Mouse (Mus musculus) midbrain, embryonic 10.5 days (tissue): Measurements from ENCODE around the gene Cytip. TPM values are rescaled to one million over a fixed set of nuclear protein-coding genes. Genes with fewer than 3 reads are reported as not detected.

Source experiments
- DNase-seq: peaks from one replicate; pipeline ENCODE4 v3.0.0-alpha.2; 2017; ENCODE audit warnings: low spot score
- H3K27ac ChIP-seq: fragments of 300-500 bp; sonication (generic); replicated peaks from 2 replicates; pipeline ENCODE4 v1.5.1; 2016; ENCODE audit warnings: mild to moderate bottlenecking
- H3K27me3 ChIP-seq: fragments of 300-500 bp; sonication (generic); 2 replicates; pipeline ENCODE4 v1.6.1; 2016; ENCODE audit warnings: low read depth, mild to moderate bottlenecking; ENCODE audit not compliant: poor library complexity, severe bottlenecking
- H3K36me3 ChIP-seq: fragments of 300-500 bp; sonication (generic); 2 replicates; pipeline ENCODE4 v1.6.1; 2016; ENCODE audit warnings: mild to moderate bottlenecking, moderate library complexity
- H3K4me1 ChIP-seq: fragments of 300-500 bp; sonication (generic); 2 replicates; pipeline ENCODE4 v1.6.1; 2016
- H3K4me3 ChIP-seq: fragments of 300-500 bp; sonication (generic); 2 replicates; pipeline ENCODE4 v1.5.1; 2016; ENCODE audit warnings: mild to moderate bottlenecking, moderate library complexity
- H3K9me3 ChIP-seq: fragments of 300-500 bp; sonication (generic); replicated peaks from 2 replicates; pipeline ENCODE4 v1.6.1; 2016; ENCODE audit warnings: mild to moderate bottlenecking
- WGBS: fragments of 180-500 bp; shearing (Covaris S2); methylation state at CpG from one replicate; pipeline ENCODE4 v1.1.7; 2016; 5-methylcytosine and 5-hydroxymethylcytosine counted together
- polyA plus RNA-seq: library from polyadenylated mRNA; unstranded; fragments of >200 nt; fragmentation: Nextera tagmentation; extraction: Ambion mirVana; gene quantifications from 2 replicates; pipeline ENCODE4 v1.2.1, GENCODE M21; 2016

Gene Cytip
- polyA plus RNA-seq, 1 experiment from 2014 or later, result 0.06 TPM

DNA sequence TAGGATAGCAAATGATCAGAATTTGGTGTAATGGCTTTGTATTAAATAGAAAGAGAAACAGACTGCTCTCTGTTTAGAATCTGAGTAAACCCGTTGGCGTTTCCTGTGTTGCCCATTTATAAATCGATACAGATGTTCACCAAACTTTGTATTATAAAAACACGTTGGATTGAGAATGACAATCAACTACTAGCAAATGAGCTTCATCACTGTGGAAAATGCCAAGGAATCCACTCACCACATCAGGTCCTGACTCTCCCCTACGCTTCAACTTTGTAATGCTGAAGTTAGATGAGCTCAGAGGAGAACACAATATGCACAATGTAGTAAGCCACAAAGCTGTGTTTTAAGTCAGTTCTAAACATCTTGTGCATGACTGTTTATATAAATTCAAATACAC, 36.8 kb downstream of the Cytip start:
- Histone ChIP-seq H3K36me3 (no peaks in the 10 kb centered on the region), H3K4me3 (no peak overlapping the region), H3K4me1 (no peaks in the 10 kb centered on the region), H3K27me3 (no peaks in the 10 kb centered on the region), H3K9me3 (no peaks in the 10 kb centered on the region), H3K27ac (no peak overlapping the region)
- WGBS, result 94% methylated on average over 5 of the region's 5 CpGs
- DNase-seq, result no peak

DNA sequence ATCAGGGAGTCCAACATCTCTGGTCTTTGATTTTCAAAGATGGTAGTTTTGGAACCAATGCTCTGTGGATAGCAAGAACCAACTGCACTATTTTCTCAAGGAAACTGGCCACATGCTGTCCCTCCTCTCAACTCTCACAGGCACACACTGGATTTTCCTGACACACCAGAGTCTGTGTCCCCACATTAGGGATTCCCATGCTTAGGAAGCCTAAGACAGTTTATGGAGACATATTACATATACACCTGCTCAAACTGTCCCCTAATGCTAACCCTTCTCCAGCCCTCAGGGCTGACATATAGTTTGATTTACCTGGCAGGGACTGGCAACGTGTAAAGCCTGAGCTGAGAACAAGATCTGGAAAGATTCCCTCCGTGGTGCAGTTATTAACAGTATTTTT, 37.2 kb downstream of the Cytip start:
- no peak for DNase-seq
- WGBS, result 87% methylated on average over 2 of the region's 2 CpGs
- no peaks in the 10 kb centered on the region for H3K9me3 ChIP-seq
- no peak overlapping the region for H3K4me3 ChIP-seq
- H3K27ac ChIP-seq, result no peak overlapping the region
- no peaks in the 10 kb centered on the region for H3K27me3 ChIP-seq
- H3K36me3 ChIP-seq, result no peaks in the 10 kb centered on the region
- no peaks in the 10 kb centered on the region for H3K4me1 ChIP-seq

DNA sequence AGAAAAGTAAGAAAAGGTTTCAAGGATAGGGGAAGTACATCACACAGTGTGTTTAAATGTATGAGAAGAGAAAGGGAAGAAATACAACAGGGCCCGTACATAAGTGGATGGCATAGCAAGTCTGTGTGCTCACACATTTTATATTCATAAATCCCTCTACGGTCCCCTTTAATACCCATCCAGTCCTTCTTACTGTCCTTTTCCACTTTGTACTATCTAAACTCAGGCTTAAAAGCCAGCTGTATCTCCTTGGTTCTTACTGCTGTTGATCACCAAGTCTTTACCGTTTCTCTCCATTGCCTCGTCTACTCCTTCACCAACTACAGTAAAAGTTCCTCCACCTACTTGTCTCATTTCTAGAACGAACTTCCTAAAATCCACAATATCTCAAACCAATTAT, 37.9 kb downstream of the Cytip start:
- no peaks in the 10 kb centered on the region for H3K4me1 ChIP-seq
- no peaks in the 10 kb centered on the region for H3K9me3 ChIP-seq
- no peaks in the 10 kb centered on the region for H3K27me3 ChIP-seq
- 95% methylated on average over 5 of the region's 5 CpGs for WGBS
- H3K27ac ChIP-seq, result no peak overlapping the region
- no peak overlapping the region for H3K4me3 ChIP-seq
- H3K36me3 ChIP-seq, result no peaks in the 10 kb centered on the region
- no peak for DNase-seq

DNA sequence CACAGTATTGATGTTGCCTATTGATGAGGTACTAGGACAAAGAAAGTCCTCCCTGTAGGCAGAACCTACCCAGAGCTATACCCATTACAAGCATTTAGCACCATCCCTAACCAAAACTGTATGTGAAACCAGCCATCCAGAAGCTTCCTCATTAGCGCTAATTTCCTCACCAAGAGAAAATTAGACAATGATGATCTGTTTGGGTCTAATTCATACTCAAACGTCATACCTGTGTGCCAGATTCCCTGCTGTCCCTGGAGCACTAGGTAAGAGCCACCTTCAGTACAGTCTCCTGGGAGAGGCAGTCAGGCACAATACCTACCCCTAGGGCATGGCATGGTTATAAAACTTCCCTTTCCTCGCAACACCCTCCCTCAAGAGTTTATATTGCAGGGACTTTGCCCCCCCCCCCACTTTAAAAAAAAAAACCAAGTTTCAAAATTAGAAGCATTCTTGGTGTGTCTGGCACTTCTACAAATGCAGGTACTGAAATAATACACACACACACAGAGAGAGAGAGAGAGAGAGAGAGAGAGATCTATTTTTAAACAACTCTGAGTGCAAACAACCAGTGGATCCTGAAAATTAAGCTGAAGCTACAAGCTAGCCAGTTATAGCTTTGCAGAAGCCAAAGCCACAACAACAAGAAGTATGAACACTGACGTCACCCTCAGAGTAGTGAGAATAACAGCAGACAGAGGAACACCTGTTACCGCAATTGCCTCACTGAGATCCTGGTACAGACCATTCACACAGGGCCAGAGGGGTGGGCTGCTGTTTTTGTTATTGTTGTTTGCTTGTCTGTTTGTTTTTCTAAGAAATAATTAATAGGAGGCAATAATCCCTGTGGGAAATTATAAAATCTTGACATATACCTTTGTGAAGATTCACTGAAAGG, 38.6 kb downstream of the Cytip start:
- Histone ChIP-seq H3K9me3 (no peaks in the 10 kb centered on the region), H3K27me3 (no peaks in the 10 kb centered on the region), H3K4me3 (no peak overlapping the region), H3K27ac (no peak overlapping the region), H3K36me3 (no peaks in the 10 kb centered on the region), H3K4me1 (no peaks in the 10 kb centered on the region)
- WGBS, result 87% methylated on average over 5 of the region's 5 CpGs
- DNase-seq, result no peak

DNA sequence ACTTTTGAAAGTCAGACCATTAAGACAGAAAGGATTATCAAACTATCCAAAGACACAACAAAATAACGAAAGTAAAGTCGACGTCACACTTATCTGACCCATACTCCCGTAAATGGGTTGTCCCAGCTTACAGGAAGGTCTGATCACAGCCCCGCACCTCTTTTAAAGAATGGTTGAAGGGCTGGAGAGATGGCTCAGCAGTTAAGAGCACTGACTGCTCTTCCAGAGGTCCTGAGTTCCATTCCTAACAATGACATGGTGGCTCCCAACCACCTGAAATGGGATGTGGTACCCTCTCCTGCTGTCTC, 39.3 kb downstream of the Cytip start:
- H3K9me3 ChIP-seq, result no peaks in the 10 kb centered on the region
- no peaks in the 10 kb centered on the region for H3K36me3 ChIP-seq
- no peaks in the 10 kb centered on the region for H3K4me1 ChIP-seq
- no peaks in the 10 kb centered on the region for H3K27me3 ChIP-seq
- no peak overlapping the region for H3K27ac ChIP-seq
- DNase-seq, result no peak
- H3K4me3 ChIP-seq, result no peak overlapping the region
- 92% methylated on average over 5 of the region's 5 CpGs for WGBS

DNA sequence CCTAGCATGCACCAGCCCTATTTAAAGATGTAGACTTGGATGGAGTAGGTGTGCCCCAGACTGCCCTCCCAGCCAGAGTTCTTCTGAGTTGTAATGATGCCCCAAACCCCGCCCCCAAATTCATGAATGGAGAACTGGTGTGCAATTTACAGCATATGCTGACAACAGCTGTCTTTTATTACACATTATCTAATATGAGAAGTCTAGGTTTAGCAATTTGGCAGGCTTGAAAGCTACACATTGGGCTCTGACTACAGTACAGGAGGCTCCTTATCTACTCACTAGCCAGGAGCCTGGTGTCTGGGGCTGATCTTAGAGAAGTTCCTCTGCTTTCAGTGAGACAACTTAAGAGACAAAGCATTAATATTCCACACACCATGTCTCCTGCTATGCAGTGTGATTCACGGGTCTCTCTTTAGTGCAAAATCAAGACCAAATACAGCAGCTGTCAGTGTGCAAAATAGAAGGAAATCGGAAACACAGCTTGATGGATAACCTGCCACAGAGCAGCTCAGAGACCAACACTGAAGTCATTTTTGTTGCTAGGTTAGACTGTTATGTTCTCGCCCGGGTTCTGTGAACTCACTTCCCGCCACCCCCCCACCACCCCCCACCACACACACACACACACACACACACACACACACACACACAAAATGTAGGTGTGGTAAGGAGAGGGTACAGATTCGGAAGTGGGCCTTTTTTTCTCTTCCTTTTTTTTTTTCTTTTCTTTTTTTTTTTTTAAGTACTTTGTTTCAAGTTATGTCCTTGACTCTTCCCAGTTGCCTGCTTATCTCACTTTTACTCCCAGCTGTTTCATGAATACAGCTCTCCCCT, 39.8 kb downstream of the Cytip start:
- no peaks in the 10 kb centered on the region for H3K27me3 ChIP-seq
- H3K4me3 ChIP-seq, result no peak overlapping the region
- 89% methylated on average over 7 of the region's 7 CpGs for WGBS
- no peak for DNase-seq
- H3K36me3 ChIP-seq, result no peaks in the 10 kb centered on the region
- no peaks in the 10 kb centered on the region for H3K9me3 ChIP-seq
- no peak overlapping the region for H3K27ac ChIP-seq
- no peaks in the 10 kb centered on the region for H3K4me1 ChIP-seq

DNA sequence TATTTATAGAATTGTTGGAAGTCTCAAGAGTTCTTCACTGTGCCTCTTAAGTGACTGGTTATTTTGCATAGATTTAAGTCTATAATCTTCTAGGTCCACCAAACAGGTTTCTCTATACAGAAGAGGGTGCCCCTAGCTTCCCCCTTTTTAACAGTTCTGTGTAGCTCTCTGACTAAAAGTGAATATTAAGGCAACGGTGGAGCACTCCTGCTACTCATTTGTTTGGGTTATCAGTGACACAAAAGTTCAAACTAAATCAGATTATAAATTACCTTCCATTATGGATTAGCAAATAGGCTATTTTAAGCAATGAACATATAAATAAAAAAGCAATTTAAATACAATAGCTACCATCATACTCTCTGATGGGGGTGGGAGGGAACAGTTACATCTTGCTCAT, 40.8 kb downstream of the Cytip start:
- H3K4me1 ChIP-seq, result no peaks in the 10 kb centered on the region
- no peak overlapping the region for H3K4me3 ChIP-seq
- 90% methylated on average over 1 of the region's 1 CpGs for WGBS
- no peaks in the 10 kb centered on the region for H3K9me3 ChIP-seq
- no peak for DNase-seq
- no peaks in the 10 kb centered on the region for H3K36me3 ChIP-seq
- H3K27me3 ChIP-seq, result no peaks in the 10 kb centered on the region
- no peak overlapping the region for H3K27ac ChIP-seq

DNA sequence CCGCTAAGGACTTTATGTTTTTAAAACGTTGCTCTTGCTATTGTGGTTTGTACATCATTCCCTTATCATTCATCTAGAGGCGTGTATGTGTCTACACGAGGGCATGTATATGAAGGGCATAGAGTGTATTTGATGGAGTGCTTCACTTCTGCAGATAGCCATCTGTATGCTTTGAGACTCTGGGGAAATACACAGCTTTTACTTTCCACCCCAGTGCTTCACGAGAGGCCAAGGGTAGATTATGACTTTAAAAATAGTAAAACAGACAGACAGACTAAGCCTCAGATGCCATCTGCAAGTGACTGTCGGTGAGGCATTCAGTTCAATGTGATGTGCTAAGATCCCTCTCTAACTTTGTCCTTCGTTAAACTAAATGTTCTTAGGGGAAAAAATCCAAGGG, 41.6 kb downstream of the Cytip start:
- DNase-seq, result no peak
- H3K27ac ChIP-seq, result no peak overlapping the region
- H3K4me3 ChIP-seq, result no peak overlapping the region
- H3K4me1 ChIP-seq, result no peaks in the 10 kb centered on the region
- no peaks in the 10 kb centered on the region for H3K36me3 ChIP-seq
- no peaks in the 10 kb centered on the region for H3K9me3 ChIP-seq
- H3K27me3 ChIP-seq, result no peaks in the 10 kb centered on the region
- 88% methylated on average over 7 of the region's 7 CpGs for WGBS

DNA sequence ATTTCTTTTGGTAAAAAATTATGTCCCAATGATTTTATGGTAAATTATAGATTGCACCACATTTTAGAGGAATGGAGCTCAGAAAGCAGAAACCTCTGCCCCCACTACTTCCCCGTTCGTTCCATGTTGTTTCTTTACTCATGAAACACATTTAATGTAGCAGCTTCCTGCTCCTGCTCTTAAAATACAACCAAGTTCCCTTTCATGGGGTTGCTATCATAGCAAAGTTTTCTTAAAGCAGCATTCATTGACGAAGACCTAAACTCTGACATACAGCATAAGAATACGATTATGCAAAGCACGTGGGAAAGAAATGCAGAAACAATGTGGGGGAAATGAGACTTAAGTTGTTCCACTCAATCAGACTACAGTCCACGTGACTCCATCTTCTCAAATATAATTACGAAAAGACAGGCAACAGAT, 45.3 kb downstream of the Cytip start:
- 92% methylated on average over 7 of the region's 7 CpGs for WGBS
- H3K4me3 ChIP-seq, result no peak overlapping the region
- H3K36me3 ChIP-seq, result no peaks in the 10 kb centered on the region
- H3K27ac ChIP-seq, result no peak overlapping the region
- no peaks in the 10 kb centered on the region for H3K27me3 ChIP-seq
- no peak for DNase-seq
- no peaks in the 10 kb centered on the region for H3K4me1 ChIP-seq
- no peaks in the 10 kb centered on the region for H3K9me3 ChIP-seq

DNA sequence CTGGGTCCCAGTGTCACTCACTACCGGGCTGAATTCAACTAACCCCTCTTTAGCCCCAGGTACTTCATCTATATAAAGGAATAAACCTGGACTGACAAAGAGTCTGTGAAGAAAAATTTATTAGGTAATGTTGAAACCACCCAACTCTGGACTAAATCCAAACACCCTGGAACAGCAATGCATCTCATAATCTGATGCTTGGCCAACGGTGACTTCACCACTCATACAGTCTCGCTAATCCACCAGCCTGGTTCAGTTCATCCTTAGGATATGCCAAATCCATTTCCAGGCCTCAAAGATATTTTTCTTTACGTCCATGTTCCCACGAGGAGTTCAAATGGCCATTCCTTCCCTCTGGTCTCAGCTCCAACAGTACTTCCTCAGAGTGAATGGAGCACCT, 48.8 kb downstream of the Cytip start:
- H3K36me3 ChIP-seq, result no peaks in the 10 kb centered on the region
- no peak overlapping the region for H3K27ac ChIP-seq
- no peaks in the 10 kb centered on the region for H3K27me3 ChIP-seq
- H3K4me1 ChIP-seq, result no peaks in the 10 kb centered on the region
- H3K4me3 ChIP-seq, result no peak overlapping the region
- no peak for DNase-seq
- no peaks in the 10 kb centered on the region for H3K9me3 ChIP-seq
- WGBS, result 89% methylated on average over 5 of the region's 5 CpGs

DNA sequence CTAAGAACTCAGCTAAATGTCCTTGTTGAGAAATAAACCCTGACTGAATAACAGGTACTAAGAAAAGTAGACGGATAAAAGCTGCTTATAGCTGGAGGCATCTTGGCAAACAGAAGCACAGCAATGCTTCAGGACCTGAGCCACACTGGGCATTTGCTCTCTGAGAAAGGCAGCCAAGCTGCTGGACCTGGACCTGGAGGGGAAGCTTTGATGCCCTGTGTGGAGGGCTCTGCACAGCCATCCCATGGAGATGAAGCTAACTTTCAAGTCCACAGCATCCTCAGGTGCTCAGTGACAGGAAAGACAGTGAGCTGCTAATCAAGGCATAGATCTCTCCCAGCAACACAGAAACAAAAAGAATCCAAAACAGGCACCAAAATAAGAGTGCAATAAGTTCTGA, 54.8 kb downstream of the Cytip start:
- Histone ChIP-seq H3K9me3 (no peaks in the 10 kb centered on the region), H3K36me3 (no peaks in the 10 kb centered on the region), H3K27me3 (no peaks in the 10 kb centered on the region), H3K27ac (no peak overlapping the region), H3K4me3 (no peak overlapping the region), H3K4me1 (no peaks in the 10 kb centered on the region)
- 85% methylated on average over 1 of the region's 1 CpGs for WGBS
- DNase-seq, result no peak

DNA sequence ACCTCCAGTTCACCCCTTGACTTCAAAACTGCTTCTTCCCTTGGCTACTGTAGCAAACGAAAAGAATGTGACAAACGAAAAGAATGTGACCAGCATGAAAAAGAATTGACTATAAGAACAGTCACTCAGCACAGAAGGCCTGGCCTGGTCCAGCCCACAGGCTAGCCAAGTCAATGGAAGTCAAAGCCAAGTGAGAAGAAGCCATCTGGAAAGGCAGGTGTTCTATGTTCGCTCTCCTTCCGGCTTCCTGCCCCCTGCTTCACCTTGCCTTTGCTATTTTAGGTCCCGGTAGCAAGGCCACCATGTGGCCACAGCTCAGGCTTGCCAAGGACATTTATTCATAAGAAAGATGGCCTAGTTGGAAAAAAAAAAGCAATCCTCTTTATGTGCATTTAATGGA, 56.7 kb downstream of the Cytip start:
- H3K4me1 ChIP-seq, result no peaks in the 10 kb centered on the region
- no peaks in the 10 kb centered on the region for H3K27me3 ChIP-seq
- H3K4me3 ChIP-seq, result no peak overlapping the region
- DNase-seq, result no peak
- no peaks in the 10 kb centered on the region for H3K36me3 ChIP-seq
- H3K27ac ChIP-seq, result no peak overlapping the region
- H3K9me3 ChIP-seq, result no peaks in the 10 kb centered on the region
- 92% methylated on average over 5 of the region's 5 CpGs for WGBS

DNA sequence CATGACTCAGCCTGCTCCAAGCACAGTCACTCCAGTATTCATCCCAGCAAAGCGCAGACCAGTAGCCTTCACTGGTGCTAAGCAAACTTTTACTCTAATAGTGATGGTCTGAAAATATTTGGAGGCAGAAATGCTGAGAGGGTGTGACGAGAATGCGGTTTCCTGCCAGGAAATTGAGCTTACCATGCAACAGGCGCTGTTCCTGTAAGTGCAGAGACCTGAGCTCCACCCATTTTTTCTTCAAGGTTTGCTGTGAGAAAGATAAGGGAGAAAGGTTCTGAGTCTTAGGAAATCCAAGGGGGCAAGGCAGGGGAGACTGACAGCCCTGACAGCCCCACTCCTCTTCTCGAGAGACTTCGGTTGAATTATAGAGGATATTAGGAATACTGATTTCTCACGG, 57.7 kb downstream of the Cytip start:
- H3K9me3 ChIP-seq, result no peaks in the 10 kb centered on the region
- WGBS, result 86% methylated on average over 7 of the region's 7 CpGs
- no peaks in the 10 kb centered on the region for H3K27me3 ChIP-seq
- H3K36me3 ChIP-seq, result no peaks in the 10 kb centered on the region
- no peak for DNase-seq
- H3K4me3 ChIP-seq, result no peak overlapping the region
- H3K27ac ChIP-seq, result no peak overlapping the region
- no peaks in the 10 kb centered on the region for H3K4me1 ChIP-seq
